Comparison of ENCODE assay signal across 10 mouse cellular contexts in genomic region chr17:29305058-29305806, GRCm38 (mm10). TPM values are rescaled to one million over a fixed set of nuclear protein-coding genes. Genes with fewer than 3 reads are reported as not detected.
A peak's percentile ranks its signal among the peaks of the same experiment; 100 is the strongest.
DNase-seq lines count a peak whose midpoint lies in the region; ATAC-seq and TF ChIP-seq lines count a peak whose summit lies in the region.
"Had no signal": no experiment of that assay in that cellular context is flagged by ENCODE, and none has a peak within 500 bp of the region (broad histone marks: within the 10 kb centered on the region; RNA-seq: fewer than 3 reads in every experiment).

No protein-coding gene starts in this region.

- H3K4me3 ChIP-seq in hindbrain, embryonic 12.5 days, result no peak overlapping the region
- no peak overlapping the region for H3K4me3 ChIP-seq in hindbrain, embryonic 16.5 days (ENCODE audit: low read length)
- H3K4me3 ChIP-seq in heart, embryonic 15.5 days, result no peak overlapping the region
- H3K4me3 ChIP-seq in lung, embryonic 14.5 days (ENCODE audit: low read depth, low read length), result no peak overlapping the region
- H3K4me3 ChIP-seq: erythroblast, embryonic 14.5 days; myocyte had no signal

- no peak for ATAC-seq in hindbrain, embryonic 12.5 days (ENCODE audit: low FRiP score)
- ATAC-seq in hindbrain, embryonic 16.5 days, result no peak
- ATAC-seq in heart, embryonic 15.5 days (replicated peaks; ENCODE audit: insufficient number of reproducible peaks, insufficient read depth, low FRiP score, low read depth), result no peak; the same call in 1 of the 2 replicates
- ATAC-seq in lung, embryonic 14.5 days (ENCODE audit: insufficient read depth), result peak; percentile 53
- no peak for ATAC-seq in megakaryocyte progenitor cell, adult 5-6 weeks (replicated peaks; ENCODE audit: poor library complexity)

- TF ChIP-seq CTCF in lung, embryonic 14.5 days (IDR thresholded peaks at IDR 0.05; ENCODE audit: low read depth), result no peak

- peaks cover 20% of the 10 kb centered on the region for H3K36me3 ChIP-seq in hindbrain, embryonic 12.5 days
- H3K36me3 ChIP-seq in hindbrain, embryonic 16.5 days (ENCODE audit: control insufficient read depth, insufficient read depth, low read length), result peaks cover 12% of the 10 kb centered on the region; the same call in 1 of the 2 replicates
- peaks cover 11% of the 10 kb centered on the region; the same call in 1 of the 2 replicates for H3K36me3 ChIP-seq in heart, embryonic 15.5 days
- peaks cover 18% of the 10 kb centered on the region for H3K36me3 ChIP-seq in lung, embryonic 14.5 days (ENCODE audit: insufficient read depth)

- no peak overlapping the region; the same call in 1 of the 2 replicates for H3K4me2 ChIP-seq in hindbrain, embryonic 12.5 days (replicated peaks)
- H3K4me2 ChIP-seq in hindbrain, embryonic 16.5 days (ENCODE audit: low read length), result no peak overlapping the region
- peak overlapping the region; percentile 10; the same call in 1 of the 2 replicates for H3K4me2 ChIP-seq in heart, embryonic 15.5 days
- peak overlapping the region; percentile 23 for H3K4me2 ChIP-seq in lung, embryonic 14.5 days

- 18% methylated on average over 15 of the region's 15 CpGs for WGBS in hindbrain, embryonic 12.5 days
- WGBS in hindbrain, embryonic 16.5 days, result 23% methylated on average over 15 of the region's 15 CpGs
- 11% methylated on average over 15 of the region's 15 CpGs for WGBS in heart, embryonic 15.5 days
- WGBS in lung, embryonic 14.5 days, result 12% methylated on average over 15 of the region's 15 CpGs

- DNase-seq in cerebellum, adult 9-11 months, result peak; percentile 44
- DNase-seq in lung, embryonic 14.5 days, result peak; percentile 62
- no peak for DNase-seq in yolk sac, embryonic 10.5 days (ENCODE audit: low spot score)
- DNase-seq in layer of hippocampus, postnatal 10 days (ENCODE audit: low spot score in 2 of 2), result no peak

- no peak overlapping the region for H3K27ac ChIP-seq in hindbrain, embryonic 12.5 days
- no peak overlapping the region for H3K27ac ChIP-seq in hindbrain, embryonic 16.5 days (ENCODE audit: low read depth, low read length)
- H3K27ac ChIP-seq in heart, embryonic 15.5 days, result no peak overlapping the region; the same call in 1 of the 2 replicates
- H3K27ac ChIP-seq in lung, embryonic 14.5 days (ENCODE audit: low read depth), result 0 out of 2 replicates have a peak overlapping the region, but pooled peaks have one; percentile 16

- no peaks in the 10 kb centered on the region for H3K9me3 ChIP-seq in hindbrain, embryonic 12.5 days (replicated peaks)
- no peaks in the 10 kb centered on the region for H3K9me3 ChIP-seq in hindbrain, embryonic 16.5 days (ENCODE audit: control insufficient read depth, low read length)
- H3K9me3 ChIP-seq in heart, embryonic 15.5 days (replicated peaks), result no peaks in the 10 kb centered on the region
- no peaks in the 10 kb centered on the region for H3K9me3 ChIP-seq in lung, embryonic 14.5 days (ENCODE audit: low read depth, low read length)

- no peaks in the 10 kb centered on the region for H3K27me3 ChIP-seq in hindbrain, embryonic 12.5 days
- H3K27me3 ChIP-seq in hindbrain, embryonic 16.5 days (replicated peaks; ENCODE audit: control insufficient read depth, insufficient read depth, low read length), result no peaks in the 10 kb centered on the region
- no peaks in the 10 kb centered on the region for H3K27me3 ChIP-seq in heart, embryonic 15.5 days
- no peaks in the 10 kb centered on the region for H3K27me3 ChIP-seq in lung, embryonic 14.5 days (ENCODE audit: insufficient read depth, low read length)

- H3K9ac ChIP-seq in hindbrain, embryonic 12.5 days, result peak overlapping the region; percentile 23; the same call in 1 of the 2 replicates
- H3K9ac ChIP-seq in hindbrain, embryonic 16.5 days (ENCODE audit: low read depth, low read length), result no peak overlapping the region
- no peak overlapping the region for H3K9ac ChIP-seq in heart, embryonic 15.5 days
- H3K9ac ChIP-seq in lung, embryonic 14.5 days, result peak overlapping the region; percentile 32; the same call in 1 of the 2 replicates

- H3K4me1 ChIP-seq in hindbrain, embryonic 12.5 days, result peaks cover 21% of the 10 kb centered on the region
- no peaks in the 10 kb centered on the region for H3K4me1 ChIP-seq in hindbrain, embryonic 16.5 days (ENCODE audit: control insufficient read depth, insufficient read depth, low read depth, low read length)
- peaks cover 27% of the 10 kb centered on the region for H3K4me1 ChIP-seq in heart, embryonic 15.5 days (replicated peaks)
- H3K4me1 ChIP-seq in lung, embryonic 14.5 days (ENCODE audit: insufficient read depth), result peaks cover 15% of the 10 kb centered on the region

RNA-seq across cellular contexts. Expression of gene Pi16, which starts 12.2 kb away (rescaled TPM):
- 0.97 and 1.2 TPM in 2 replicates for polyA plus RNA-seq in hindbrain, embryonic 12.5 days (2016; fragmentation: Nextera tagmentation; extraction: Ambion mirVana)
- polyA plus RNA-seq in hindbrain, embryonic 16.5 days (2015; fragmentation: Nextera tagmentation; extraction: Ambion mirVana), result 2.0 and 2.4 TPM in 2 replicates
- 4.3 and 5.8 TPM in 2 replicates for polyA plus RNA-seq in heart, embryonic 15.5 days (2015; fragmentation: Nextera tagmentation; extraction: Ambion mirVana)
- polyA plus RNA-seq in lung, embryonic 14.5 days (2014; fragmentation: Nextera tagmentation; extraction: Ambion mirVana), result 0.14 TPM in 2 replicates
- 3.5 and 4.8 TPM in 2 replicates for total RNA-seq in megakaryocyte progenitor cell, adult 5-6 weeks (2015)
- 5.8 and 8.5 TPM in 2 replicates for total RNA-seq in megakaryocyte progenitor cell, adult 5-6 weeks (2017)
- 1 to 10 TPM; 1.7 to 2.1 TPM for total RNA-seq in layer of hippocampus, postnatal 10 days (2021)

RNA-seq across cellular contexts. Expression of gene BC004004, which starts 36.6 kb away (rescaled TPM):
- polyA plus RNA-seq in hindbrain, embryonic 12.5 days (2016; fragmentation: Nextera tagmentation; extraction: Ambion mirVana), result 72.5 and 76.9 TPM in 2 replicates
- polyA plus RNA-seq in hindbrain, embryonic 16.5 days (2015; fragmentation: Nextera tagmentation; extraction: Ambion mirVana), result 118 and 123 TPM in 2 replicates
- 91.1 and 96.0 TPM in 2 replicates for polyA plus RNA-seq in heart, embryonic 15.5 days (2015; fragmentation: Nextera tagmentation; extraction: Ambion mirVana)
- 68.9 and 71.1 TPM in 2 replicates for polyA plus RNA-seq in lung, embryonic 14.5 days (2014; fragmentation: Nextera tagmentation; extraction: Ambion mirVana)
- 85.3 and 97.7 TPM in 2 replicates for total RNA-seq in megakaryocyte progenitor cell, adult 5-6 weeks (2015)
- total RNA-seq in megakaryocyte progenitor cell, adult 5-6 weeks (2017), result 84.9 and 99.2 TPM in 2 replicates
- 100 to 1,000 TPM in 1 of 2 experiments, 10 to 100 TPM in 1; 86.0 to 106 TPM for total RNA-seq in layer of hippocampus, postnatal 10 days (2021)

RNA-seq across cellular contexts. Expression of gene Ppil1, which starts 41.2 kb away (rescaled TPM):
- 102 and 105 TPM in 2 replicates for polyA plus RNA-seq in hindbrain, embryonic 12.5 days (2016; fragmentation: Nextera tagmentation; extraction: Ambion mirVana)
- 105 and 113 TPM in 2 replicates for polyA plus RNA-seq in hindbrain, embryonic 16.5 days (2015; fragmentation: Nextera tagmentation; extraction: Ambion mirVana)
- polyA plus RNA-seq in heart, embryonic 15.5 days (2015; fragmentation: Nextera tagmentation; extraction: Ambion mirVana), result 86.8 and 107 TPM in 2 replicates
- 158 and 162 TPM in 2 replicates for polyA plus RNA-seq in lung, embryonic 14.5 days (2014; fragmentation: Nextera tagmentation; extraction: Ambion mirVana)
- total RNA-seq in megakaryocyte progenitor cell, adult 5-6 weeks (2015), result 67.3 and 73.9 TPM in 2 replicates
- total RNA-seq in megakaryocyte progenitor cell, adult 5-6 weeks (2017), result 82.0 and 103 TPM in 2 replicates
- 10 to 100 TPM; 20.9 to 21.8 TPM for total RNA-seq in layer of hippocampus, postnatal 10 days (2021)

RNA-seq across cellular contexts. Expression of gene Mtch1, which starts 42.5 kb away (rescaled TPM):
- polyA plus RNA-seq in hindbrain, embryonic 12.5 days (2016; fragmentation: Nextera tagmentation; extraction: Ambion mirVana), result 438 and 466 TPM in 2 replicates
- 328 and 463 TPM in 2 replicates for polyA plus RNA-seq in hindbrain, embryonic 16.5 days (2015; fragmentation: Nextera tagmentation; extraction: Ambion mirVana)
- polyA plus RNA-seq in heart, embryonic 15.5 days (2015; fragmentation: Nextera tagmentation; extraction: Ambion mirVana), result 224 and 299 TPM in 2 replicates
- polyA plus RNA-seq in lung, embryonic 14.5 days (2014; fragmentation: Nextera tagmentation; extraction: Ambion mirVana), result 381 and 395 TPM in 2 replicates
- total RNA-seq in megakaryocyte progenitor cell, adult 5-6 weeks (2015), result 85.3 and 89.2 TPM in 2 replicates
- 54.9 and 61.7 TPM in 2 replicates for total RNA-seq in megakaryocyte progenitor cell, adult 5-6 weeks (2017)
- total RNA-seq in layer of hippocampus, postnatal 10 days (2021), result 100 to 1,000 TPM; 505 to 511 TPM

RNA-seq across cellular contexts. Expression of gene Fgd2, which starts 55.5 kb away (rescaled TPM):
- 4.3 and 7.0 TPM in 2 replicates for polyA plus RNA-seq in hindbrain, embryonic 12.5 days (2016; fragmentation: Nextera tagmentation; extraction: Ambion mirVana)
- polyA plus RNA-seq in hindbrain, embryonic 16.5 days (2015; fragmentation: Nextera tagmentation; extraction: Ambion mirVana), result 6.5 and 9.1 TPM in 2 replicates
- 3.0 and 7.0 TPM in 2 replicates for polyA plus RNA-seq in heart, embryonic 15.5 days (2015; fragmentation: Nextera tagmentation; extraction: Ambion mirVana)
- polyA plus RNA-seq in lung, embryonic 14.5 days (2014; fragmentation: Nextera tagmentation; extraction: Ambion mirVana), result 15.7 and 19.2 TPM in 2 replicates
- 19.1 and 22.0 TPM in 2 replicates for total RNA-seq in megakaryocyte progenitor cell, adult 5-6 weeks (2015)
- 19.6 and 28.5 TPM in 2 replicates for total RNA-seq in megakaryocyte progenitor cell, adult 5-6 weeks (2017)
- 10 to 100 TPM in 1 of 2 experiments, 1 to 10 TPM in 1; 7.8 to 13.0 TPM for total RNA-seq in layer of hippocampus, postnatal 10 days (2021)

Comparison
In these comparisons a context has a peak if more than half of its experiments do, and no peak if none do; other contexts are left out.
1. H3K9ac ChIP-seq: peak in hindbrain, embryonic 12.5 days (single experiment) and lung, embryonic 14.5 days (single experiment); none in hindbrain, embryonic 16.5 days (single experiment) and heart, embryonic 15.5 days (single experiment).
2. H3K4me2 ChIP-seq: peak in heart, embryonic 15.5 days (single experiment) and lung, embryonic 14.5 days (single experiment); none in hindbrain, embryonic 12.5 days (single experiment) and hindbrain, embryonic 16.5 days (single experiment).
3. DNase-seq: peak in cerebellum, adult 9-11 months (single experiment) and lung, embryonic 14.5 days (single experiment); none in yolk sac, embryonic 10.5 days (single experiment) and layer of hippocampus, postnatal 10 days (0 of 2).